In genomic region chr2:102100490-102100889, GRCm38 (mm10) we compare ENCODE assay signal across 14 mouse cellular contexts.
"Had no signal": no experiment of that assay in that cellular context is flagged by ENCODE, and none has a peak within 500 bp of the region (broad histone marks: within the 10 kb centered on the region; RNA-seq: fewer than 3 reads in every experiment).

No protein-coding gene starts in this region.

- H3K9me3 ChIP-seq: hindbrain, embryonic 15.5 days; limb, embryonic 12.5 days; liver, embryonic 13.5 days; midbrain, embryonic 12.5 days; neural tube, embryonic 15.5 days had no signal

- ATAC-seq: inflammation-experienced regulatory T-cells, adult 6 months; liver, postnatal 0 days; midbrain, embryonic 16.5 days had no signal

- H3K4me3 ChIP-seq: hindbrain, embryonic 15.5 days; limb, embryonic 12.5 days; liver, embryonic 13.5 days; midbrain, embryonic 12.5 days; neural tube, embryonic 15.5 days had no signal

- H3K4me1 ChIP-seq: liver, embryonic 13.5 days; midbrain, embryonic 12.5 days had no signal

- H3K36me3 ChIP-seq: hindbrain, embryonic 15.5 days; liver, embryonic 13.5 days; midbrain, embryonic 12.5 days; neural tube, embryonic 15.5 days had no signal

- DNase-seq: kidney, adult 8-10 months; kidney, postnatal 36 days; liver; liver, embryonic 13.5 days; liver, postnatal 0 days; thymus, adult 18-20 months; thymus, postnatal 14 days had no signal

- H3K4me2 ChIP-seq: hindbrain, embryonic 15.5 days; limb, embryonic 12.5 days; liver, embryonic 13.5 days; midbrain, embryonic 12.5 days; neural tube, embryonic 15.5 days had no signal

- H3K27ac ChIP-seq: hindbrain, embryonic 15.5 days; limb, embryonic 12.5 days; liver, embryonic 13.5 days; macrophage; midbrain, embryonic 12.5 days; neural tube, embryonic 15.5 days had no signal

- H3K27me3 ChIP-seq: hindbrain, embryonic 15.5 days; limb, embryonic 12.5 days; liver, embryonic 13.5 days; midbrain, embryonic 12.5 days; neural tube, embryonic 15.5 days had no signal

- H3K9ac ChIP-seq: hindbrain, embryonic 15.5 days; limb, embryonic 12.5 days; liver, embryonic 13.5 days; liver, postnatal 0 days; midbrain, embryonic 12.5 days; neural tube, embryonic 15.5 days had no signal
